Mouse (Mus musculus): ENCODE measurements at regions not wholly inside any gene's neighbourhood (a gene's known extent, or its start where the extent isn't known, plus 50 kb on each side); places are given as distances from the start of the nearest gene placed in this dataset.
"Not testable (repeated sequence)": the region's sequence is repeated elsewhere in the genome, so short reads cannot be mapped to it uniquely, and the experiment has no call there.

GRCm38 (mm10) chr14:71635091-71635490 lies 856.5 kb downstream of the Gm9195 start:
- CTCF ChIA-PET: no interaction called here
- TF ChIP-seq CTCF (IDR thresholded peaks at IDR 0.05): no peak
- ATAC-seq: no peak
- no peak for DNase-seq (ENCODE audit: low read depth, low spot score)
- no peaks in the 10 kb centered on the region for H3K27me3 ChIP-seq
- in situ Hi-C loops (cut with MboI; ENCODE audit: low pct_unique_long_range_greater_than_20kb): no loop called here
- POLR2A ChIA-PET: no interaction called here

- ChIA-PET POLR2A (no interaction called here), CTCF (no interaction called here)
- no peak for DNase-seq (ENCODE audit: low read depth, low spot score)
- no peak for TF ChIP-seq CTCF (IDR thresholded peaks at IDR 0.05)
- H3K27me3 ChIP-seq: no peaks in the 10 kb centered on the region
- no peak for ATAC-seq
- in situ Hi-C loops (cut with MboI; ENCODE audit: low pct_unique_long_range_greater_than_20kb): no loop called here
These were observed 881.8 kb downstream of the Gm9195 start for GRCm38 (mm10) chr14:71609698-71610301.

DNA sequence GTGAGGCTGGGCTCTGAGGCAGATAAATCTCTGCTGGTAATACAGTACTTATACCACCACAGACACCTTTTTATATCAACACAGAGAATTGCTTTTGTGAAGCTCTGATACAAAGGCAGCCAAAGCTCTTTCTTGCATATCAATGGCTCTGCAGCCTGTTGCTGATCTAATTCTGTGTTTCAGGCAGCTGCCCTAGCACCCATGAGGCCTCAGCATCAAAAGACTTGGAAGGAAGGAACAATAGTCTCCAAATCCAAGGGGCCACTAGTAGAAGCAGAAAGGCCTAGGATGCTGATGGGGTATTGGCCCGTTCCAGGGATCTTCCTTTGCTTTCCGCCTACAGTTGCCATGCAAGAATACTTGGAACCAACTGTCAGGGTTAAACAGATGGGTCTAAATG lies 887.9 kb downstream of the Gm9195 start:
- in situ Hi-C loops (cut with MboI; ENCODE audit: low pct_unique_long_range_greater_than_20kb): no loop called here
- POLR2A ChIA-PET: no interaction called here
- no peaks in the 10 kb centered on the region for H3K27me3 ChIP-seq
- CTCF ChIA-PET: no interaction called here
- no peak for ATAC-seq
- DNase-seq (ENCODE audit: low read depth, low spot score): no peak
- TF ChIP-seq CTCF (IDR thresholded peaks at IDR 0.05): no peak

DNA sequence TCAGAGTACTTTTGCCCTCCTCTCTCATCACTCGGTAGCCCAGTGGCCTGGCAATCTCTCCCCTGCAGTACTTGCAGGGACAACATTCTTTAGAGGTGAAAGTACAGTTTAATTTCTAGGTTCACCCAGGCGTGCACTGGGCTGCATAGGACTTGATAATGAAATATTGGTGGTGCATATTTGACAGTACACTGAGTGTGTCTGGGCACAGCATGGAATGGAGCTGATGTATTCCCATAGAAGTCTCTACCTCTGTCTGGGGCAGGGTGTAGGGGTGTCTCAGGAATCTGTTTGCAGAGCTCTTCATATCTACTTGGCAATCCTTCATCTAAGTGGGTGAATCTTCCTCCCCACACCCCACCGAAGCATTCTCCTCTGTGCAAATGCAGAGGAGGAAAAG lies 893.8 kb downstream of the Gm9195 start:
- no peaks in the 10 kb centered on the region for H3K27me3 ChIP-seq
- ChIA-PET CTCF (interaction anchor here (0.8 kb wide), 1 partner anchor 9 kb away, joined by 3 read pairs; no protein-coding TSS in a partner anchor), POLR2A (no interaction called here)
- ATAC-seq (no peak), DNase-seq (ENCODE audit: low read depth, low spot score) (no peak)
- in situ Hi-C loops (cut with MboI; ENCODE audit: low pct_unique_long_range_greater_than_20kb): no loop called here
- TF ChIP-seq CTCF (IDR thresholded peaks at IDR 0.05): no peak

GRCm38 (mm10) chr14:71588694-71589240 lies 902.9 kb downstream of the Gm9195 start:
- no peak for ATAC-seq
- CTCF ChIA-PET: interaction anchor here (1.4 kb wide), 1 partner anchor 18 kb away, joined by 3 read pairs; no protein-coding TSS in a partner anchor
- H3K27me3 ChIP-seq: no peaks in the 10 kb centered on the region
- POLR2A ChIA-PET: no interaction called here
- DNase-seq (ENCODE audit: low read depth, low spot score): no peak
- TF ChIP-seq CTCF (IDR thresholded peaks at IDR 0.05): no peak
- in situ Hi-C loops (cut with MboI; ENCODE audit: low pct_unique_long_range_greater_than_20kb): no loop called here

GRCm38 (mm10) chr14:71588006-71588405 lies 903.6 kb downstream of the Gm9195 start:
- ATAC-seq: no peak

DNA sequence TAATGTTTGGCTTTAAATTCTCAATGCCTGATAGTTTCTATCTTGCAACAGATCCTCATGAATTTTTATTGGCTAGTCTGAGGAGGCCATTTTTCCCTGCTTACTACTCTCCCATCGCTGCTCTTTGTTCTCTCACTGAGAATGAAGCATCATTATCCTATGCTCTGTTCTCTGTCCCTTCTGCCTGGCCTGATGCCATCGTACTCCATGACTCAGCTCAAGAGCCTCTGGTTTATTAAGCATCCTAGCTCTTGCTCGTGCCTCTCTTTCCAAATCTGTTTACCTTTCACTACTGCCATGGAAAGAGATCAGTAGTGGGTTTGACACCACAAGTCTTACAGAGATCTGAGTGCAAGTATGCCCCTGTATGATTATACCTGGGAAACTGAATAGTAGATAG lies 926.8 kb downstream of the Gm9195 start:
- no peak for ATAC-seq
- CTCF ChIA-PET: no interaction called here

More at GRCm38 (mm10) chr14:71588006-71588405, 903.6 kb downstream of the Gm9195 start:
- no peaks in the 10 kb centered on the region for H3K27me3 ChIP-seq
- CTCF ChIA-PET: interaction anchor here (1.4 kb wide), 1 partner anchor 19 kb away, joined by 3 read pairs; no protein-coding TSS in a partner anchor
- no peak for TF ChIP-seq CTCF (IDR thresholded peaks at IDR 0.05)
- in situ Hi-C loops (cut with MboI; ENCODE audit: low pct_unique_long_range_greater_than_20kb): no loop called here
- POLR2A ChIA-PET: no interaction called here
- DNase-seq (ENCODE audit: low read depth, low spot score): no peak

GRCm38 (mm10) chr14:71561906-71562305 lies 929.7 kb downstream of the Gm9195 start:
- ChIA-PET CTCF (no interaction called here), POLR2A (no interaction called here)
- in situ Hi-C loops (cut with MboI; ENCODE audit: low pct_unique_long_range_greater_than_20kb): no loop called here
- no peak for ATAC-seq
- DNase-seq (ENCODE audit: low read depth, low spot score): no peak
- no peaks in the 10 kb centered on the region for H3K27me3 ChIP-seq
- TF ChIP-seq CTCF (IDR thresholded peaks at IDR 0.05): no peak

More for the DNA sequence above, 926.8 kb downstream of the Gm9195 start:
- no peak for DNase-seq (ENCODE audit: low read depth, low spot score)
- no peak for TF ChIP-seq CTCF (IDR thresholded peaks at IDR 0.05)
- in situ Hi-C loops (cut with MboI; ENCODE audit: low pct_unique_long_range_greater_than_20kb): no loop called here
- POLR2A ChIA-PET: no interaction called here
- H3K27me3 ChIP-seq: no peaks in the 10 kb centered on the region

DNA sequence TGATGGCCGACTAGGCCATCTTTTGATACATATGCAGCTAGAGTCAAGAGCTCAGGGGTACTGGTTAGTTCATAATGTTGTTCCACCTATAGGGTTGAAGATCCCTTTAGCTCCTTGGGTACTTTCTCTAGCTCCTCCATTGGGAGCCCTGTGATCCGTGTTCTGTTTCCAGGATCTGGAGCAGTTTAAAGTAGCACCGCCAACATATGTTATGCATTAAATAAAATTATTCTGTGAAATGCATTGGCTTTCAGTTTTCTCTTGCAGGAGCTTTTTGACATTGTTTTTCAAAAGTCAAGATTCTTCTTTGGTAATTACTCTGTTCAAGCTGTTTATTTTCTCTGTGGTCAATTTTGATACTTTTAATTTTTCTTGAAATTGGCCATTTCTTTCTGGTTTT lies 937.3 kb downstream of the Gm9195 start:
- CTCF ChIA-PET; H3K27me3 ChIP-seq; POLR2A ChIA-PET; ATAC-seq; in situ Hi-C loops (cut with MboI; ENCODE audit: low pct_unique_long_range_greater_than_20kb); DNase-seq (ENCODE audit: low read depth, low spot score): not testable (repeated sequence)

DNA sequence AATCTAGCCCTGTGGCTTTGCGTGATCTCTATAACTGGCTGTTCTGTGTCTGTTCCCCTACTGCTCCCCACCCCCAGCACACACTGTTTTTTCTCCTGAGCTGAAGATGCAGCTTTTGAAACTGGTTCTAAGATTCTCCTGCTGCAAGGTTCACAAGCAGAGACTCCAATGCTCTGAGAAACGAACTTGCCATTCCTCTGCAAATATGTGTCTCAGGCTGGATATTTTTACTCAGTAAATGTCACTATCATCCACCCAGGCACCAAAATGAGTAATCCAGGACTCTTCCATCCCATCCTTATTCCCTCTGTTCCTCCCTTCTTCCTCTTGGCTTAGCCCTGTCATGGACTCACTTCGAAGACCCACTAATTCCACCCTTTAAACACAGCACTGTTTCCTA lies 943.9 kb upstream of the Fam160b2 start:
- H3K27me3 ChIP-seq: no peaks in the 10 kb centered on the region
- ChIA-PET POLR2A (no interaction called here), CTCF (no interaction called here)
- in situ Hi-C loops (cut with MboI; ENCODE audit: low pct_unique_long_range_greater_than_20kb): no loop called here
- no peak for TF ChIP-seq CTCF (IDR thresholded peaks at IDR 0.05)
- no peak for DNase-seq (ENCODE audit: low read depth, low spot score)
- ATAC-seq: no peak

DNA sequence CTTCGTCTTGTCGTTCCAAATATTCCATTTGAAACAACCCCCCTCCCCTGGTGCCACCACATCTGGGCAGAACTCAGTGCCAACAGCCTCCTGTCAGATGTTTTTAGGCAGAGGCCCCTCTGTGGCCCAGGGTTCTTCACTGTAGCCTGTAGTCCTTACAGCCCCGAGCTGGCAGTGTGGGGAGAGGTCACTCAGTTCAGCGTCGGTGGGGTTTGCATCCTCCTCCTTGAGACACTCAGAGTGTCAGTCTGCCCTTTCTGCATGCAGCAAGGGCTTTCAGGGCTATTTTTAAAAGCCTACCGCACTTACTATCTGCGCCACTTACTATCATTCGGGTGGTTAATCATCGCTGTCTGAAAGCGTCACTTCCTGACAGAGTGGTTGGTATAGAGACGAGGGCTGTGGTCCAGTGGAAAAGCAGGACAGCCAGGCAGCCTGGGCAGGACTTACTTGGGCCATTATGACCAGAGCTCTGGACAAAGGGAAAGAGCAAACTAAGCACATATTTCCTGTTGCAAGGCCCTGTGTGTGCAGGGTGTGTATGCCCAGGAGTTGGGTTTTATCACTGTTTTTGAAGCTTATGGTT lies 932.5 kb upstream of the Fam160b2 start:
- POLR2A ChIA-PET: no interaction called here
- no peak for TF ChIP-seq CTCF (IDR thresholded peaks at IDR 0.05)
- DNase-seq (ENCODE audit: low read depth, low spot score) (no peak), ATAC-seq (no peak)
- H3K27me3 ChIP-seq: no peaks in the 10 kb centered on the region
- CTCF ChIA-PET: no interaction called here
- in situ Hi-C loops (cut with MboI; ENCODE audit: low pct_unique_long_range_greater_than_20kb): no loop called here

GRCm38 (mm10) chr14:71531298-71531697 lies 931.7 kb upstream of the Fam160b2 start:
- DNase-seq (ENCODE audit: low read depth, low spot score): no peak
- CTCF ChIA-PET: no interaction called here
- POLR2A ChIA-PET: no interaction called here
- no peak for TF ChIP-seq CTCF (IDR thresholded peaks at IDR 0.05)
- in situ Hi-C loops (cut with MboI; ENCODE audit: low pct_unique_long_range_greater_than_20kb): no loop called here
- no peaks in the 10 kb centered on the region for H3K27me3 ChIP-seq
- ATAC-seq: no peak

Data from Patski (cell line).